Mouse (Mus musculus) lung, embryonic 14.5 days (tissue): Measurements from ENCODE around the gene Ranbp17. TPM values are rescaled to one million over a fixed set of nuclear protein-coding genes. Genes with fewer than 3 reads are reported as not detected.
A peak's percentile ranks its signal among the peaks of the same experiment; 100 is the strongest.

Source experiments
- ATAC-seq: fragments of 200-750 bp; cut with Nextera tagmentation; 2 replicates; pipeline ENCODE4 v1.8.0; 2017; ENCODE audit warnings: mild to moderate bottlenecking, moderate TSS enrichment, moderate library complexity; ENCODE audit not compliant: insufficient read depth
- DNase-seq: peaks from one replicate; pipeline ENCODE4 v3.0.0-alpha.2; 2015
- H3K27ac ChIP-seq: fragments of 300-500 bp; sonication (generic); 2 replicates; pipeline ENCODE4 v1.5.1; 2014; ENCODE audit warnings: low read depth, mild to moderate bottlenecking, moderate library complexity
- H3K27me3 ChIP-seq: fragments of 300-500 bp; sonication (generic); 2 replicates; pipeline ENCODE4 v1.6.1; 2014; ENCODE audit warnings: low read length, control low read depth; ENCODE audit not compliant: insufficient read depth
- H3K36me3 ChIP-seq: fragments of 300-500 bp; sonication (generic); 2 replicates; pipeline ENCODE4 v1.6.1; 2014; ENCODE audit warnings: control low read depth; ENCODE audit not compliant: insufficient read depth
- H3K4me1 ChIP-seq: fragments of 300-500 bp; sonication (generic); 2 replicates; pipeline ENCODE4 v1.6.1; 2014; ENCODE audit warnings: antibody characterized with exemption, control low read depth; ENCODE audit not compliant: insufficient read depth
- H3K4me2 ChIP-seq: fragments of 300-500 bp; sonication (generic); 2 replicates; pipeline ENCODE4 v1.6.1; 2014; ENCODE audit warnings: mild to moderate bottlenecking
- H3K4me3 ChIP-seq: fragments of 300-500 bp; sonication (generic); 2 replicates; pipeline ENCODE4 v1.5.1; 2014; ENCODE audit warnings: low read depth, low read length
- H3K9ac ChIP-seq: fragments of 300-500 bp; sonication (generic); 2 replicates; pipeline ENCODE4 v1.6.1; 2014
- H3K9me3 ChIP-seq: fragments of 300-500 bp; sonication (generic); 2 replicates; pipeline ENCODE4 v1.6.1; 2016; ENCODE audit warnings: low read depth, low read length, control low read depth
- CTCF ChIP-seq: IDR thresholded peaks from 2 replicates; pipeline ENCODE4 v1.5.1; 2016; ENCODE audit warnings: antibody characterized with exemption, low read depth
- WGBS: fragments of 180-500 bp; shearing (Covaris S2); extraction: QIAGEN DNeasy Blood & Tissue Kit; methylation state at CpG from one replicate; pipeline ENCODE4 v1.1.7; 2014; 5-methylcytosine and 5-hydroxymethylcytosine counted together
- polyA plus RNA-seq: library from polyadenylated mRNA; unstranded; fragments of >200 nt; fragmentation: Nextera tagmentation; extraction: Ambion mirVana; gene quantifications from 2 replicates; pipeline ENCODE4 v1.2.1, GENCODE M21; 2014

Ranbp17 gene
- polyA plus RNA-seq, 1 experiment from 2014 or later: 6.5 TPM

DNA sequence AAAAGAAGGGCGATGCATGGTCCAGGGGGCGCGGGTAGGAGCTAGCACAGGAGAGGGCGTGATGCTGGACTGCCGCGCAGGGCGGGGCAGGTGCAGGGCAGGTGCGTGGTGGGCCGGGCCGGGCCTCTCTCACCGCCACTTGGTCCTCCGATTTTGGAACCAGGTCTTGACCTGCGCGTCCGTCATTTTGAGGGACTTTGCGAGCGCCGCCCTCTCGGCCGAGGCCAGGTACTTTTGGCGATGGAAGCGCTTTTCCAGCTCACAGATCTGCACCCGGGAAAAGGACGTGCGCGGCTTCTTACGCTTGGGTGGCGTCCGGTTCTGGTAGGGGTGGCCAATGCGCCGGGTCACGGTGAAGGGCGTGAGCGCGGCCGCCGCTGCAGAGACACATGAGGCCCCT lies 311.2 kb downstream of the Ranbp17 start:
- 1% methylated on average over 37 of the region's 37 CpGs for WGBS
- Histone ChIP-seq H3K4me3 (peak overlapping the region; percentile 29; the same call in 1 of the 2 replicates), H3K4me1 (no peaks in the 10 kb centered on the region; the same call in 1 of the 2 replicates), H3K27me3 (peaks cover 99% of the 10 kb centered on the region), H3K27ac (no peak overlapping the region), H3K36me3 (no peaks in the 10 kb centered on the region), H3K4me2 (no peak overlapping the region), H3K9ac (no peak overlapping the region), H3K9me3 (no peaks in the 10 kb centered on the region)
- ATAC-seq (no peak), DNase-seq (no peak)
- peak; percentile 27 for TF ChIP-seq CTCF

DNA sequence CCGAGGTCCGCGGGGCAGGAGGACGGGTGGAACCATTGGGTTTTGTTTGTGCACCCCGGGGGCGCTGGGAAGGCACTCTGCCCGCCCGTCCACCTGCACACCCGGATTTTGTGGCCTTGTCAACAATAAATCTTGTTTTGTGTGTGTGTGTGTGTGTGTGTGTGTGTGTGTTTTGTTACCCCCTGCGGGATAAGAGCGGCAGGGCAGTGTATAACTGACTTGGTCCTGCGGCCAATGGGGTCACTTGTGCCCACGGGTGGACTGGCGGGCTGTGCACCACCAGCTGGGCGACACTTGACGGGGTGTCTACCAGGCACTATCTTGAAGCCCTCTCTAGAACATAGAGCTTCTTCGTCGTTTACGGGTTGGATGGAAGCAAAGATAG lies 311.9 kb downstream of the Ranbp17 start:
- peaks cover 99% of the 10 kb centered on the region for H3K27me3 ChIP-seq
- no peak for ATAC-seq

GRCm38 (mm10) chr11:33200764-33201625 lies 312.6 kb downstream of the Ranbp17 start:
- no peak for TF ChIP-seq CTCF
- ATAC-seq (peak; percentile 69), DNase-seq (peak; percentile 81)
- no peak overlapping the region for H3K9ac ChIP-seq
- H3K4me1 ChIP-seq: no peaks in the 10 kb centered on the region; the same call in 1 of the 2 replicates
- H3K4me3 ChIP-seq: peak overlapping the region; percentile 27
- H3K4me2 ChIP-seq: peak overlapping the region; percentile 54
- H3K27me3 ChIP-seq: peaks cover 99% of the 10 kb centered on the region
- H3K36me3 ChIP-seq: no peaks in the 10 kb centered on the region
- H3K9me3 ChIP-seq: no peaks in the 10 kb centered on the region
- WGBS: under 1% methylated on average over 73 of the region's 76 CpGs
- H3K27ac ChIP-seq: no peak overlapping the region

More for the DNA sequence above, 311.9 kb downstream of the Ranbp17 start:
- Histone ChIP-seq H3K9me3 (no peaks in the 10 kb centered on the region), H3K4me2 (peak overlapping the region; percentile 54), H3K4me1 (no peaks in the 10 kb centered on the region; the same call in 1 of the 2 replicates), H3K4me3 (peak overlapping the region; percentile 27; the same call in 1 of the 2 replicates), H3K9ac (no peak overlapping the region), H3K27ac (no peak overlapping the region), H3K36me3 (no peaks in the 10 kb centered on the region)
- TF ChIP-seq CTCF: no peak
- no peak for DNase-seq
- 2% methylated on average over 19 of the region's 19 CpGs for WGBS

GRCm38 (mm10) chr11:33199906-33200763 lies 313.4 kb downstream of the Ranbp17 start:
- DNase-seq (no peak), ATAC-seq (no peak)
- no peak overlapping the region for H3K27ac ChIP-seq
- peak overlapping the region; percentile 54 for H3K4me2 ChIP-seq
- peaks cover 99% of the 10 kb centered on the region for H3K27me3 ChIP-seq
- TF ChIP-seq CTCF: no peak
- H3K9ac ChIP-seq: no peak overlapping the region
- no peaks in the 10 kb centered on the region; the same call in 1 of the 2 replicates for H3K4me1 ChIP-seq
- peak overlapping the region; percentile 27 for H3K4me3 ChIP-seq
- no peaks in the 10 kb centered on the region for H3K9me3 ChIP-seq
- no peaks in the 10 kb centered on the region for H3K36me3 ChIP-seq
- under 1% methylated on average over 45 of the region's 45 CpGs for WGBS

- Histone ChIP-seq H3K4me3 (no peak overlapping the region), H3K4me2 (no peak overlapping the region), H3K27ac (no peak overlapping the region), H3K9me3 (no peaks in the 10 kb centered on the region), H3K27me3 (peaks cover 96% of the 10 kb centered on the region), H3K4me1 (no peaks in the 10 kb centered on the region; the same call in 1 of the 2 replicates), H3K36me3 (no peaks in the 10 kb centered on the region), H3K9ac (no peak overlapping the region)
- no peak for TF ChIP-seq CTCF
- ATAC-seq (no peak), DNase-seq (no peak)
- WGBS: 5% methylated on average over 15 of the region's 15 CpGs
Observed at GRCm38 (mm10) chr11:33199117-33199514, 314.4 kb downstream of the Ranbp17 start.

- WGBS: 27% methylated on average over 22 of the region's 22 CpGs
- peaks cover 96% of the 10 kb centered on the region for H3K27me3 ChIP-seq
- no peak for TF ChIP-seq CTCF
- H3K27ac ChIP-seq: no peak overlapping the region
- H3K4me1 ChIP-seq: no peaks in the 10 kb centered on the region; the same call in 1 of the 2 replicates
- no peak overlapping the region for H3K9ac ChIP-seq
- H3K36me3 ChIP-seq: no peaks in the 10 kb centered on the region
- H3K4me2 ChIP-seq: no peak overlapping the region
- DNase-seq: no peak
- ATAC-seq: no peak
- H3K9me3 ChIP-seq: no peaks in the 10 kb centered on the region
- no peak overlapping the region for H3K4me3 ChIP-seq
Observed at GRCm38 (mm10) chr11:33198351-33199116, 315.0 kb downstream of the Ranbp17 start.
